ENCODE assay signal across 9 mouse cellular contexts in genomic region chr15:73997197-73997940, GRCm38 (mm10).
DNase-seq lines count a peak whose midpoint lies in the region; ATAC-seq and TF ChIP-seq lines count a peak whose summit lies in the region.
"Had no signal": no experiment of that assay in that cellular context is flagged by ENCODE, and none has a peak within 500 bp of the region (broad histone marks: within the 10 kb centered on the region; RNA-seq: fewer than 3 reads in every experiment).

No protein-coding gene starts in this region.

- H3K9ac ChIP-seq in midbrain, embryonic 15.5 days, result no peak overlapping the region

- peak; percentile 72 for DNase-seq in cerebellum, adult 11 months
- DNase-seq in ZHBTc4 (ENCODE audit: low read depth, low spot score), result peak; percentile 61
- DNase-seq in heart, postnatal 36 days, result peak; percentile 35 to 45
- peak; percentile 85 to 89 for DNase-seq in left cerebral cortex, adult 2 months (ENCODE audit: extremely low spot score in 1 of 2, low spot score in 2 of 2)
- peak; percentile 16 for DNase-seq in testis, postnatal 14 days (ENCODE audit: low spot score)

- H3K9me3 ChIP-seq in midbrain, embryonic 15.5 days, result no peaks in the 10 kb centered on the region

- no peak for ATAC-seq in cerebellum, adult (ENCODE audit: insufficient number of reproducible peaks, low FRiP score, low TSS enrichment)
- peak; percentile 60; the same call in 1 of the 2 replicates for ATAC-seq in common myeloid progenitor, adult 5-6 weeks (replicated peaks; ENCODE audit: low read depth, poor library complexity, severe bottlenecking)
- no peak; the same call in 1 of the 2 replicates for ATAC-seq in midbrain, embryonic 15.5 days (replicated peaks)

- H3K27me3 ChIP-seq in midbrain, embryonic 15.5 days (replicated peaks), result no peaks in the 10 kb centered on the region

- intact Hi-C loops in heart, postnatal 36 days (cut with DNase I), result loop anchor here (1.0 to 2.0 kb wide), 3 partner anchors 415 to 538 kb away; no protein-coding TSS in a partner anchor
- intact Hi-C loops in left cerebral cortex, adult 2 months (cut with DNase I), result loop anchor here (1.0 to 5.0 kb wide), 5 partner anchors 165 to 517 kb away; partner anchors contain the start of gene Gm6569

- no peak overlapping the region for H3K4me2 ChIP-seq in midbrain, embryonic 15.5 days

- no peak overlapping the region for H3K4me3 ChIP-seq in left cerebral cortex, adult 2 months
- H3K4me3 ChIP-seq in midbrain, embryonic 15.5 days, result no peak overlapping the region
- H3K4me3 ChIP-seq: myocyte had no signal

- WGBS in midbrain, embryonic 15.5 days, result 26% methylated on average over 17 of the region's 17 CpGs

- no peaks in the 10 kb centered on the region for H3K36me3 ChIP-seq in midbrain, embryonic 15.5 days (replicated peaks)

- peaks cover 23% of the 10 kb centered on the region for H3K4me1 ChIP-seq in midbrain, embryonic 15.5 days

- TF ChIP-seq CTCF in left cerebral cortex, adult 2 months (IDR thresholded peaks at IDR 0.05), result peak; percentile 99

- H3K27ac ChIP-seq in left cerebral cortex, adult 2 months, result peak overlapping the region; percentile 69; the same call in 1 of the 2 replicates
- H3K27ac ChIP-seq in midbrain, embryonic 15.5 days, result peak overlapping the region; percentile 68

Comparison
In these comparisons a context has a peak if more than half of its experiments do, and no peak if none do; other contexts are left out.
1. DNase-seq: peak in every context shown above with its lines; median percentile 87 in left cerebral cortex, adult 2 months; 72 in cerebellum, adult 11 months; 61 in ZHBTc4; 40 in heart, postnatal 36 days; 16 in testis, postnatal 14 days.